Mouse (Mus musculus) mesoderm, embryonic 11.5 days (tissue): Measurements from ENCODE around the gene Paxx.

ENCODE experiments used
- DNase-seq: peaks from one replicate; pipeline ENCODE4 v3.0.0-alpha.2; 2012; ENCODE audit warnings: low read depth, low spot score

Gene Paxx

GRCm38 (mm10) chr2:25408908-25409307 lies 52.0 kb downstream of the Paxx start:
- DNase-seq, result no peak
